Mouse (Mus musculus) c-Kit-positive CD71-negative TER-119-negative erythroid progenitor cells, embryonic 14.5 days (primary cell): ENCODE results near the gene Bahd1.

ENCODE experiments used
- DNase-seq: peaks from one replicate; pipeline ENCODE4 v3.0.0-alpha.2; 2013; ENCODE audit warnings: low read depth

Bahd1 gene

GRCm38 (mm10) chr2:118899981-118900825, at the start of gene Bahd1:
Gene Bahd1 (plus strand): TSS chr2:118900377.
- DNase-seq = no peak

- DNase-seq = no peak
Observed at GRCm38 (mm10) chr2:118851756-118852155, 48.4 kb upstream of the Bahd1 start.

DNA sequence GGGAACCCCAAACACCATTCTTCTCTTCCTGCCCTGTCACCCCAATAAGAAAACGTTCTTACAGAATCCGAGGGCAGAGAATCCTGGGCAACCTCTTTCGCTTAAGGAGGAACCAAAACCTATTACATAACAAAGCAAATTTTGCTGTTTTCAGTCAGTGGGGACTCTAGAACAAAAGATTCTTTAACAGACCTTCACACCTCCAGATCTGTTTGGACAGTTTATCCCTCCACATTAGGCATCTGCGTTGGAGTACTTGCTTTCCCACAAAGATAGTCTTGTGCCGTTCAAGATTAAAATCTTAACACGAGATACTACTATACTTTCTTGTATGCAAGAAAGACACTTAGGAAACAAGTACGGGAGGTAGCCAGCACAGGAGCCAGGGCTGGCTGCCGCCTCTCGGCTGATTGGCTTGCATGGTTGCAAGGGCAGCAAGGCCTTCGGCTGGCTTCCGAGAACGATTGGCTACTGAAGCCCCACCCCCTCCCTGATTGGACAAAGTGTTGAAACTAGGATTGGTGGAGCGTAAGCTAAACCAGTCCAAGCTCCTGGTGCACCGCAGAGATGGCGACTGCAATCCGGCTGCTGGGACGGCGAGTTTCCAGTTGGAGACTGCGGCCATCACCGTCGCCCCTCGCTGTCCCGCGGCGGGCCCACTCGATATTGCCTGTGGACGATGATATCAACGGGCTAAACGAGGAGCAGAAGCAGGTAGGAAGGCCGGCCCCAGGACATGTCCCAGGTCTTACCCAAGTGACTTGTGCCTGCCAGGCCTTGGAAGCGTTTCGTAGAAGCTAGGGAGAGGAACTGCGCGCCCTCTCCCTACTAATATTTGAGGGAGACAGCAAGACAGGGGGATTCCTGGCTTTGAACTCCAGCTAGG, 38.5 kb upstream of the Bahd1 start, which contains the start of gene Ivd:
Ivd (plus strand) TSS at position 501 of the 886 bp plus-strand sequence.
- peak; percentile 88 for DNase-seq

GRCm38 (mm10) chr2:118862340-118862675, 37.9 kb upstream of the Bahd1 start:
- no peak for DNase-seq

DNA sequence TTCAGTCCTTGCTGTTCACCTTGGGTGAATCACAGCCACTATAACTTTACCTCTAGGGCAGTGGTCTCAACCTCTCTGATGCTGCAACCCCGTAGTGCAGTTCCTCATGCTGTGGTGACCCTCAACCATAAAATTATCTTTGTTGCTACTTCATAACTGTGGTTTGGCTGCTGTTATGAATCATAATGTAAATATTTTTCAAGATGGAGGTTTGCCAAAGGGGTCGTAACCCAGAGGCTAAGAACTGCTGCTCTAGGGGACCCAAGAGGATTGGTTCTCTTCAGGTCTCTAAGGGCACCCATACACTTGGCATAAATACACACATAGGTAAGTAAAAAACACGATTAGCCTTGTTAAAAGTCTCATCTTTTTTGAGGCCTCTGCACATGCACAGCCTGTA, 29.6 kb upstream of the Bahd1 start:
- DNase-seq = no peak

DNA sequence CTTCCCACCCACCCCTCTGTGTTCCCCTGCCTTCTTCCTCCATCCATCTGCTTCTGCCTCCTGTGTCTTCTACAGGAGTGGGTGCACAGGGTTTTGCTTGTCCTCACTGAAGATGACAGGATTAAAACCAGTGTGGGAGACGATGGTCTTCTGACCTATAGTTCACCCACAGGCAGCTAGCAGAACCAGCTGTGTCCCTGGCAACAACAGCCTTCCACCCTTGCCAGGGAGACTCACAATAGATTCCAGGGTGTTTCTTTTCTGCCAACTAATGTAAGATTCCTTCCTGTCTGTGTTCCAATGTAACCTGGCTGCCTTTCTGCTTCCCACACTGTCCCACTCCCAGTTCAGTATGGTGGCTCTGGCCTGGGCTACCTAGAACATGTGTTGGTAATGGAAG, 29.1 kb upstream of the Bahd1 start:
- DNase-seq = no peak

- no peak for DNase-seq
Observed at GRCm38 (mm10) chr2:118873018-118873417, 27.2 kb upstream of the Bahd1 start.

GRCm38 (mm10) chr2:118873890-118874430, 26.2 kb upstream of the Bahd1 start:
- no peak for DNase-seq

- no peak for DNase-seq
Observed at GRCm38 (mm10) chr2:118875316-118875715, 24.9 kb upstream of the Bahd1 start.

- DNase-seq = no peak
Observed at GRCm38 (mm10) chr2:118876453-118876852, 23.7 kb upstream of the Bahd1 start.

GRCm38 (mm10) chr2:118881019-118881418, 19.2 kb upstream of the Bahd1 start:
- no peak for DNase-seq

GRCm38 (mm10) chr2:118881956-118882355, 18.2 kb upstream of the Bahd1 start:
- no peak for DNase-seq

DNA sequence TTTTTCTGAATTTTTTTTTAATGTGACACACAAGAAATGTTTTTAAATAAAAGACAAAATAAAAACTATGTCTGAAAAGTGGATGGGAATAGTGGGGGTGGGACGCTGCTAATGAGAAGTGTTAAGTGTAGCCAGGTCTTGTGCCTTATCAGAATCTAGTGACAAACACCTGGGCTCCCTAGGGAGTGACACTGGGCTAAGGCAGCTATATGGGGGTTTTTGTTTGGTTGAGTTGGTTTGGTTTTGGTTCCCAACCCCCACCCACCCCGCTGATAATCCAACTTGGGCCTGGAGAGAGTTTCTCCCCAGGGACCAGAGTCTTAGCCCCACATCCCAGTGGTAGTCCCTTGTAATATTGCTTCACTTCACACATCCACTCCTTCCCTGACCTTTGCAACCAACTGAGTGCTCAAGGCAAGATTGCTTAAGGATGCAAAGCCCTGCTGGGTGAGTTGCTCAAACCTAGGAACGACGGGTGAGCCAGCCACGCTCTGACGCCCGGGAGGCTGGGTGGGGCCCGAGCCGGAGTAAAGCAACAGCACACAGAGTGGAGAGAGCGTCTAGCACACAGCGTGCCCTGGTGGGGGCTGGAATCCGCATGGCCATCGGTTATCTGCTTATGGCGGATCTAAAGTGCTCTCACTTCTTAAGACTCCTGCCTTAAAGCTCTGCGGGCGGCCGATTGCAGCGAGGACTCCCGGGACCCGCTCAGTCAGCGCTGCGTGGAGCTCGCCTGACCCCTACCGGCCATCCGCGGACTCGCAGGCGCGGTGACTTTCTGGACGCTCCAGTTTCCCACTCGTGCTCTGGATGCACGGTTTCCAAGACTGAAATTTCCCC, 17.1 kb upstream of the Bahd1 start:
- no peak for DNase-seq

- DNase-seq = no peak
Observed at GRCm38 (mm10) chr2:118887440-118887839, 12.7 kb upstream of the Bahd1 start.

DNA sequence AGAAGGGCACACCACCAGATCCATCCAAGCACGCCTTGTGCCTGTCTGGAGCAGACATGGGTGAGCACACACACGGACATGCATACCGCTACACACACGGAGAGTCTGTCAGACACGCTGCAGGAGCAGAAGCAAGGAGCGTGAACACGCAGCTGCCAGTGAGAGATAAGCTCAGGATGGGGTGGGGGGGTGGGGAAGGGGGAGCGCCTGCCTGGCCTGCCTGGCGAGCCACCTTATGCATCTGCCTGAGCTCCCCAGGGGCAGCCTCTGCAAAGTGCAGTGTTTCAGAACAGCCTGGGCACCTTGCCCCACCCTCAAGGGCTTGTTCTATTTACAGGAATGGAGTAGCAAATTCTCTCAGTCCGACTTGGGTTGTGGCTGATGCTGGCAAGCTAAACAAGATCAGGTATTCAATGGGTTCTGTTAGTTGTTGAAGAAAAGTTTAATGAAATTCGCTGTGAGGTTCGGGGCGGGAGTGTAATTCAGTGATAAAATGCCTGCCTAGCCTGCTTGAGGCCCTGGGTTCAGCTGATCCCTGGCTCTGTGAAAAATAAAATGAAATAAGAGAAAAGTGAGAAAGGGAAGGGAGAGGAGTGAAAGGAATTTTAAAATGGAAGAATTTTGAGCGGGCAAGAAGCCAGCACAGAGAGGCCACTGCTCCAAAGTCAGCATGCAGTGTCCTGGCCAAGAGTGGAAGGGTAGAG, 12.2 kb upstream of the Bahd1 start:
- no peak for DNase-seq

- DNase-seq = no peak
Observed at GRCm38 (mm10) chr2:118891173-118891572, 9.0 kb upstream of the Bahd1 start.

- DNase-seq = no peak
Observed at GRCm38 (mm10) chr2:118895990-118896913, 3.9 kb upstream of the Bahd1 start.

DNA sequence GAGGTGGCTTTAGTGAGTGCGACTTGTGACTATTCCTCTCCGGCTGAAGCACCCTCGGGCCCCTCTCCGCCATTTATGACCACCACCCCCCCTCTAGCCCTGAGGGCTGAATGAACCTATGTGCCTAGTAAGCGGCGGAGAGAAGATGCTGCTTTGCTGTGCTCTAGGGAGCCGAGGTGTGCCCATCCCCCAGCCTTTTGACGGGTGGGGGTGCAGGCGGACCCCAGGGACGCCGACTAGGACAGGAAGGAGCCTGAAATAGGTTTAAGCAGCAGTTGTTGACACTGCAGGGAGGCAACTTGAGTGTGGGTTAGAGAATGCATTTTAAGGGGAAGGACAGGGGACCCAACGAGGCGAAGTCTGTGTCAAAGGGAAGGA, 3.3 kb upstream of the Bahd1 start:
- no peak for DNase-seq

- no peak for DNase-seq
Observed at GRCm38 (mm10) chr2:118897392-118897791, 2.8 kb upstream of the Bahd1 start.

DNA sequence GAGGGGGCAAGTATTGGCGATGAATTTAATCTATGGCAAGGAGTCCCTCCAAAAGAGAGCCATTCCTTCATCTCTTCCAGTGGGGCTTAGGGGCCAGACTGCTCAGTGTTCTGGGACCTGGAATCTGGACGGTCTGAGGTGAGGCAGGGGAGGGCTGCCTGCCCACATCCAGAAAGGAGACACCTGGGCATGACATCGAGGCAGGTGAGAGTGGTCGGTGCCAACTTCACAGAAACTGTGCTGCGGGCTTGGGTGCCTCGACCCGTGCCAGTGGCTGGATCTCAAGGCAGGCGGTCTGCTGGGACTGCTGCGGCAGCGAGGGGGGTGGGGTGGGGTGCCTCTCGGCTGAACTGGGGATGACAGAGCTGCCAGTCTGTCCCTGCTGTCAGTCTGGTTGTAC, 2.4 kb upstream of the Bahd1 start:
- no peak for DNase-seq
